Comparison of ENCODE assay signal across 23 mouse cellular contexts in genomic region chr11:20341598-20341997, GRCm38 (mm10). TPM values are rescaled to one million over a fixed set of nuclear protein-coding genes. Genes with fewer than 3 reads are reported as not detected.
DNase-seq lines count a peak whose midpoint lies in the region; ATAC-seq and TF ChIP-seq lines count a peak whose summit lies in the region.
"Had no signal": no experiment of that assay in that cellular context is flagged by ENCODE, and none has a peak within 500 bp of the region (broad histone marks: within the 10 kb centered on the region; RNA-seq: fewer than 3 reads in every experiment).

No protein-coding gene starts in this region.

- peak overlapping the region; percentile 28 for H3K4me2 ChIP-seq in myocyte (ENCODE audit: low read depth)
- H3K4me2 ChIP-seq in intestine, embryonic 16.5 days (ENCODE audit: low read depth, low read length) = no peak overlapping the region
- no peak overlapping the region for H3K4me2 ChIP-seq in kidney, embryonic 14.5 days (replicated peaks; ENCODE audit: low read depth, low read length)
- H3K4me2 ChIP-seq: embryonic facial prominence, embryonic 12.5 days; forebrain, embryonic 12.5 days had no signal

- H3K36me3 ChIP-seq in C2C12 (ENCODE audit: control insufficient read depth, insufficient read depth) (no peaks in the 10 kb centered on the region), myocyte (ENCODE audit: control insufficient read depth, insufficient read depth) (no peaks in the 10 kb centered on the region)
- H3K36me3 ChIP-seq in intestine, embryonic 16.5 days (ENCODE audit: control insufficient read depth, insufficient read depth, low read length) = no peaks in the 10 kb centered on the region
- H3K36me3 ChIP-seq in kidney, embryonic 14.5 days (ENCODE audit: control insufficient read depth, insufficient read depth, low read length) = no peaks in the 10 kb centered on the region
- H3K36me3 ChIP-seq: embryonic facial prominence, embryonic 10.5 days; embryonic facial prominence, embryonic 12.5 days; forebrain, embryonic 12.5 days had no signal

- no peak for ATAC-seq in intestine, embryonic 16.5 days
- ATAC-seq in kidney, embryonic 14.5 days (ENCODE audit: low FRiP score, low TSS enrichment) = no peak
- ATAC-seq: activated CD4-positive, CD25-positive, alpha-beta regulatory T cell, adult 4 months; forebrain, embryonic 14.5 days; forebrain, embryonic 16.5 days; Patski had no signal

- H3K79me2 ChIP-seq in C2C12 (ENCODE audit: control insufficient read depth, insufficient read depth) (no peaks in the 10 kb centered on the region), myocyte (ENCODE audit: control insufficient read depth, insufficient read depth) (no peaks in the 10 kb centered on the region)

- H3K79me3 ChIP-seq in C2C12 (ENCODE audit: low read depth) = no peaks in the 10 kb centered on the region

- H3K9ac ChIP-seq in intestine, embryonic 16.5 days (ENCODE audit: low read depth, low read length) = no peak overlapping the region
- H3K9ac ChIP-seq in kidney, embryonic 14.5 days (ENCODE audit: low read depth, low read length) = no peak overlapping the region
- H3K9ac ChIP-seq: embryonic facial prominence, embryonic 12.5 days; forebrain, embryonic 12.5 days had no signal

- WGBS in intestine, embryonic 16.5 days = 68% methylated on average over 1 of the region's 1 CpGs
- WGBS in kidney, embryonic 14.5 days = 50% methylated on average over 1 of the region's 1 CpGs

- H3ac ChIP-seq in C2C12 (ENCODE audit: control insufficient read depth, insufficient read length, low read depth) (no peak overlapping the region), myocyte (ENCODE audit: control insufficient read depth, insufficient read length) (no peak overlapping the region)

- H3K4me3 ChIP-seq in C2C12 (ENCODE audit: insufficient read depth, poor library complexity, severe bottlenecking) (no peak overlapping the region), myocyte (no peak overlapping the region)
- H3K4me3 ChIP-seq in intestine, embryonic 16.5 days (ENCODE audit: low read length) = no peak overlapping the region
- H3K4me3 ChIP-seq in kidney, embryonic 14.5 days (ENCODE audit: low read length) = no peak overlapping the region
- H3K4me3 ChIP-seq: embryonic facial prominence, embryonic 10.5 days; embryonic facial prominence, embryonic 12.5 days; forebrain, embryonic 12.5 days had no signal

- 0 out of 2 replicates have a peak, but pooled peaks cover 3% of the 10 kb centered on the region for H3K4me1 ChIP-seq in intestine, embryonic 16.5 days (ENCODE audit: control insufficient read depth, insufficient read depth, low read length)
- H3K4me1 ChIP-seq in kidney, embryonic 14.5 days (ENCODE audit: control insufficient read depth, insufficient read depth, low read length) = no peaks in the 10 kb centered on the region
- H3K4me1 ChIP-seq: embryonic facial prominence, embryonic 10.5 days; embryonic facial prominence, embryonic 12.5 days; forebrain, embryonic 12.5 days had no signal

- no peak overlapping the region for H3K27ac ChIP-seq in intestine, embryonic 16.5 days (ENCODE audit: low read length)
- H3K27ac ChIP-seq in kidney, embryonic 14.5 days (ENCODE audit: low read depth, low read length) = no peak overlapping the region
- H3K27ac ChIP-seq: embryonic facial prominence, embryonic 10.5 days; embryonic facial prominence, embryonic 12.5 days; forebrain, embryonic 12.5 days had no signal

- TF ChIP-seq CTCF in C2C12 (IDR thresholded peaks at IDR 0.05; ENCODE audit: control insufficient read depth, insufficient read depth, insufficient read length) = no peak

- DNase-seq in 3134 (ENCODE audit: extremely low read depth, insufficient read length, low spot score) = peak; percentile 48
- peak; percentile 58 for DNase-seq in 3T3-L1 (ENCODE audit: low read depth, low spot score)
- DNase-seq in yolk sac, embryonic 10.5 days (ENCODE audit: low spot score) = no peak
- DNase-seq: adrenal gland, adult 8-10 months; adrenal gland, postnatal 14 days; adrenal gland, postnatal 36 days; B cell, adult 2 months; cerebellum, adult 11-12 months; cerebellum, adult 2 months; cerebellum, adult 9-10 months; cerebellum, postnatal 10 days; cerebellum, postnatal 25 days had no signal

- H3K27me3 ChIP-seq in C2C12 (ENCODE audit: control insufficient read depth, insufficient read depth, insufficient read length) (no peaks in the 10 kb centered on the region), myocyte (ENCODE audit: control insufficient read depth, insufficient read depth, insufficient read length) (no peaks in the 10 kb centered on the region)
- no peaks in the 10 kb centered on the region for H3K27me3 ChIP-seq in intestine, embryonic 16.5 days (replicated peaks; ENCODE audit: control insufficient read depth, insufficient read depth, low read length)
- no peaks in the 10 kb centered on the region for H3K27me3 ChIP-seq in kidney, embryonic 14.5 days (ENCODE audit: control insufficient read depth, insufficient read depth, low read length)
- H3K27me3 ChIP-seq: embryonic facial prominence, embryonic 12.5 days; forebrain, embryonic 12.5 days; Patski had no signal

- no peak for TF ChIP-seq POLR2A in myocyte (IDR thresholded peaks at IDR 0.05; ENCODE audit: insufficient read length, low read depth)

- no peaks in the 10 kb centered on the region for H3K9me3 ChIP-seq in intestine, embryonic 16.5 days (ENCODE audit: control insufficient read depth, low read length)
- H3K9me3 ChIP-seq in kidney, embryonic 14.5 days (ENCODE audit: control insufficient read depth, low read length) = no peaks in the 10 kb centered on the region
- H3K9me3 ChIP-seq: embryonic facial prominence, embryonic 10.5 days; embryonic facial prominence, embryonic 12.5 days; forebrain, embryonic 12.5 days had no signal

TF ChIP-seq in C2C12, 6 proteins besides CTCF, POLR2A, EP300 and RAD21:
- TF ChIP-seq USF1 (IDR thresholded peaks at IDR 0.05; ENCODE audit: low read depth) (no peak), MAX (IDR thresholded peaks at IDR 0.05) (peak; percentile 59)

TF ChIP-seq in myocyte, 11 proteins besides CTCF, POLR2A, EP300 and RAD21:
- no peak for TF ChIP-seq POLR2AphosphoS2 (IDR thresholded peaks at IDR 0.05; ENCODE audit: insufficient read length, low read depth)
- no peak for TF ChIP-seq MYOD1 (IDR thresholded peaks at IDR 0.05; ENCODE audit: control insufficient read depth in 1 of 3, insufficient read length in 2 of 3, low read depth in 2 of 3)
- no peak for TF ChIP-seq MYOG (IDR thresholded peaks at IDR 0.05; ENCODE audit: control insufficient read depth in 1 of 3, insufficient read depth in 1 of 3, insufficient read length in 2 of 3, low read depth in 2 of 3)
- no peak for TF ChIP-seq MAX (IDR thresholded peaks at IDR 0.05; ENCODE audit: low read depth)
- TF ChIP-seq SRF (IDR thresholded peaks at IDR 0.05; ENCODE audit: control insufficient read depth, insufficient read length, low read depth) = no peak
- no peak for TF ChIP-seq REST (IDR thresholded peaks at IDR 0.05; ENCODE audit: insufficient read depth, insufficient read length)
- TF ChIP-seq CEBPB (IDR thresholded peaks at IDR 0.05; ENCODE audit: insufficient read depth, poor library complexity, severe bottlenecking) = no peak
- TF ChIP-seq TCF12 (IDR thresholded peaks at IDR 0.05; ENCODE audit: insufficient read depth, poor library complexity, severe bottlenecking) = no peak
- TF ChIP-seq TCF3 (IDR thresholded peaks at IDR 0.05; ENCODE audit: insufficient read length, low read depth) = no peak
- no peak for TF ChIP-seq USF1 (IDR thresholded peaks at IDR 0.05; ENCODE audit: low read depth)
- TF ChIP-seq E2F4 (IDR thresholded peaks at IDR 0.05; ENCODE audit: insufficient read depth) = no peak
TF ChIP-seq in myocyte: peak in this region for 0.

RNA-seq across cellular contexts. Expression of gene Slc1a4, which starts 9.1 kb away (rescaled TPM):
- polyA plus RNA-seq in C2C12 (2012; fragmentation: generic; extraction: Trizol) (19.8 TPM), myocyte (2012; fragmentation: generic; extraction: Trizol) (66.7 TPM)
- polyA plus RNA-seq in intestine, embryonic 16.5 days (2015; fragmentation: Nextera tagmentation; extraction: Ambion mirVana) = 11.2 and 11.9 TPM in 2 replicates
- polyA plus RNA-seq in kidney, embryonic 14.5 days (2014; fragmentation: Nextera tagmentation; extraction: Ambion mirVana) = 5.2 and 10.9 TPM in 2 replicates
